Comparison of ENCODE assay signal across 8 mouse cellular contexts in the genomic region with DNA sequence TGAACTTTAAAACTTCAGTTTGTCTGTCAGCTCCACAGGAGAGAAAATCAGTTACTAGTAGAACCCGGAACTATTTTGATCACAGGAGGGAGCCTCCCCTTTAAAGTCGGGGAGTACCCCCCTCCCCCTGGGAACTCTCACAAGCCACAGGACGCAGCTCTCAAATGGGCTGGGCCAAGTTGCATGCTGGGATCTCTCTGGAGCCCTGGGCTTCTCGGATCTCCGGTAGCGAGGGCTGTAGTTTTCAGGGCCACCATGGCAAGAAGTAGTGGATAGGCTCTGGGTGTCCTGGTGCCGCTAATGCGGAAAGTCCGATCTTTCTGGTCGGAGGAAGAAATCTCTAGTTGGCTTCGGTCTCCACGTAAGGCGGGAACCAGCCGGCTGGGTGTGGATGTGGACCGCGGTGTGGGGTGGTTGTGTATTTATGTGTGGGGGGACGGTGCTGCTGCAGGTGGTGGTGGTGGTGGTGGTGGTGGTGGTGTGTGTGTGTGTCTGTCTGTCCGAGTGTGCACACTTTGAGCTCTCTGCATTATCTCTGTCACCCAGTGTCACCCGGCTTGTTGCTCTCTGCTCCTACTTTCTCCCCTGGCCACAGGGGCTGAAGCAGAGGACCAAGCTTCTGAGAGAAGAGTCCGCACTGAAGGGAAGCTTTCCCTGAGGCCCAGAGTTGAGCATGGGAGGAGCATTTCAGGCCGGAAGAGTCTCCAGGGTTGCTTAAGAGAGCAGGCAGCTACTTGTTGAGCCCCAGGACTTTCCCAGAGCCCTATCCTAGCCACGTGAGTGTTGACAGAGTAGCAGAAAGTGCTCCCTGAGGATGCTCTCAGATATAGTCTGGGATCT. TPM values are rescaled to one million over a fixed set of nuclear protein-coding genes. Genes with fewer than 3 reads are reported as not detected.
DNase-seq lines count a peak whose midpoint lies in the region; ATAC-seq lines count a peak whose summit lies in the region.

No protein-coding gene starts in this region.

- peak; percentile 99 for ATAC-seq in inflammation-experienced regulatory T-cells, adult 6 months

- peak; percentile 88 for DNase-seq in T-cell, adult 2 months (ENCODE audit: low spot score)
- peak; percentile 85 for DNase-seq in embryo, embryonic 11 days
- peak; percentile 79 for DNase-seq in gastrocnemius, postnatal 14 days
- peak; percentile 19 to 39 for DNase-seq in left cerebral cortex, adult 9 months (ENCODE audit: low spot score in 2 of 2)
- peak; percentile 27 to 56 for DNase-seq in right cerebral cortex, adult 2 months (ENCODE audit: low spot score in 2 of 2)
- DNase-seq in urinary bladder, postnatal 10 days (ENCODE audit: low spot score), result peak; percentile 25

- intact Hi-C loops in gastrocnemius, postnatal 14 days (cut with DNase I; ENCODE audit: low total_unique reads), result no loop called here

- H3K4me1 ChIP-seq in megakaryocyte, embryonic 14.5 days, result peaks cover 23% of the 10 kb centered on the region

- H3K4me3 ChIP-seq in megakaryocyte, embryonic 14.5 days (replicated peaks), result peak overlapping the region; percentile 95

- H3K9me3 ChIP-seq in megakaryocyte, embryonic 14.5 days, result no peaks in the 10 kb centered on the region

- H3K36me3 ChIP-seq in megakaryocyte, embryonic 14.5 days (replicated peaks; ENCODE audit: low read length), result peaks cover 19% of the 10 kb centered on the region

- H3K27me3 ChIP-seq in megakaryocyte, embryonic 14.5 days (replicated peaks), result no peaks in the 10 kb centered on the region

RNA-seq across cellular contexts. Expression of a gene that starts 3.3 kb away (rescaled TPM):
- total RNA-seq in gastrocnemius, postnatal 14 days (2021), result 1 to 10 TPM; 1.7 to 2.0 TPM
- 10 to 100 TPM in 1 of 3 experiments, 1 to 10 TPM in 2; 5.8 to 11.0 (median 8.7) TPM for polyA plus RNA-seq in inflammation-experienced regulatory T-cells, adult 6 months (2017; shearing (Covaris generic))
- polyA plus RNA-seq in megakaryocyte, embryonic 14.5 days (2012; ENCODE audit: insufficient read depth, low replicate concordance), result not detected in 2 replicates

RNA-seq across cellular contexts. Expression of a gene that starts 22.2 kb away (rescaled TPM):
- total RNA-seq in gastrocnemius, postnatal 14 days (2021), result 1 to 10 TPM; 1.5 to 1.8 TPM
- 1 to 10 TPM; 5.8 to 8.0 (median 6.9) TPM for polyA plus RNA-seq in inflammation-experienced regulatory T-cells, adult 6 months (2017; shearing (Covaris generic))
- polyA plus RNA-seq in megakaryocyte, embryonic 14.5 days (2012; ENCODE audit: insufficient read depth, low replicate concordance), result not detected in 2 replicates

RNA-seq across cellular contexts. Expression of a gene that starts 53.6 kb away (rescaled TPM):
- total RNA-seq in gastrocnemius, postnatal 14 days (2021), result 1 to 10 TPM; 3.0 TPM
- 1 to 10 TPM; 6.0 to 9.0 (median 6.5) TPM for polyA plus RNA-seq in inflammation-experienced regulatory T-cells, adult 6 months (2017; shearing (Covaris generic))
- polyA plus RNA-seq in megakaryocyte, embryonic 14.5 days (2012; ENCODE audit: insufficient read depth, low replicate concordance), result 0.03 TPM in 1 of 2 replicates, not detected in the other

Comparison
In these comparisons a context has a peak if more than half of its experiments do, and no peak if none do; other contexts are left out.
1. Peak in every context shown above with its lines: DNase-seq, ATAC-seq and H3K4me3 ChIP-seq.
2. DNase-seq: peak in every context shown above with its lines; median percentile 88 in T-cell, adult 2 months; 85 in embryo, embryonic 11 days; 79 in gastrocnemius, postnatal 14 days; 42 in right cerebral cortex, adult 2 months; 29 in left cerebral cortex, adult 9 months; 25 in urinary bladder, postnatal 10 days.